22 mouse cellular contexts compared by ENCODE assay signal in genomic region chr11:96171601-96172000, GRCm38 (mm10). TPM values are rescaled to one million over a fixed set of nuclear protein-coding genes. Genes with fewer than 3 reads are reported as not detected.
DNase-seq lines count a peak whose midpoint lies in the region; ATAC-seq lines count a peak whose summit lies in the region.
"Had no signal": no experiment of that assay in that cellular context is flagged by ENCODE, and none has a peak within 500 bp of the region (broad histone marks: within the 10 kb centered on the region; RNA-seq: fewer than 3 reads in every experiment).

No protein-coding gene starts in this region.

- no peak overlapping the region for H3K9ac ChIP-seq in hindbrain, embryonic 11.5 days (ENCODE audit: low read depth, low read length)
- no peak overlapping the region for H3K9ac ChIP-seq in hindbrain, embryonic 12.5 days
- no peak overlapping the region for H3K9ac ChIP-seq in limb, embryonic 11.5 days (ENCODE audit: low read length)
- no peak overlapping the region for H3K9ac ChIP-seq in midbrain, embryonic 11.5 days (ENCODE audit: low read length)
- no peak overlapping the region for H3K9ac ChIP-seq in midbrain, embryonic 15.5 days

- ATAC-seq in hindbrain, embryonic 11.5 days (ENCODE audit: low FRiP score), result no peak
- no peak for ATAC-seq in hindbrain, embryonic 12.5 days (ENCODE audit: low FRiP score)
- ATAC-seq in limb, embryonic 11.5 days (ENCODE audit: insufficient number of reproducible peaks, low FRiP score, low TSS enrichment, low read depth), result no peak
- ATAC-seq in midbrain, embryonic 11.5 days (ENCODE audit: low FRiP score), result no peak
- no peak for ATAC-seq in midbrain, embryonic 15.5 days (replicated peaks)
- ATAC-seq: activated CD4-positive, CD25-positive, alpha-beta regulatory T cell, adult 4 months; CD4-positive, CD25-positive, alpha-beta regulatory T cell, adult 4 months; Patski had no signal

- H3K4me2 ChIP-seq in hindbrain, embryonic 11.5 days (replicated peaks; ENCODE audit: low read depth, low read length), result no peak overlapping the region
- no peak overlapping the region for H3K4me2 ChIP-seq in hindbrain, embryonic 12.5 days (replicated peaks)
- no peak overlapping the region for H3K4me2 ChIP-seq in limb, embryonic 11.5 days (ENCODE audit: low read depth, severe bottlenecking)
- no peak overlapping the region for H3K4me2 ChIP-seq in midbrain, embryonic 11.5 days
- H3K4me2 ChIP-seq in midbrain, embryonic 15.5 days, result no peak overlapping the region

- peaks cover 93% of the 10 kb centered on the region for H3K27me3 ChIP-seq in hindbrain, embryonic 11.5 days (ENCODE audit: control insufficient read depth, insufficient read depth, low read length)
- H3K27me3 ChIP-seq in hindbrain, embryonic 12.5 days, result peaks cover 100% of the 10 kb centered on the region
- peaks cover 96% of the 10 kb centered on the region for H3K27me3 ChIP-seq in limb, embryonic 11.5 days (ENCODE audit: control insufficient read depth, insufficient read depth, low read length)
- H3K27me3 ChIP-seq in limb, embryonic 10.5 days (ENCODE audit: low read depth, poor library complexity, severe bottlenecking), result peaks cover 100% of the 10 kb centered on the region
- peaks cover 98% of the 10 kb centered on the region for H3K27me3 ChIP-seq in midbrain, embryonic 11.5 days (ENCODE audit: control insufficient read depth, insufficient read depth, low read length)
- H3K27me3 ChIP-seq in midbrain, embryonic 15.5 days (replicated peaks), result peaks cover 99% of the 10 kb centered on the region

- H3K9me3 ChIP-seq in hindbrain, embryonic 11.5 days (ENCODE audit: control insufficient read depth, low read length), result no peaks in the 10 kb centered on the region
- no peaks in the 10 kb centered on the region for H3K9me3 ChIP-seq in hindbrain, embryonic 12.5 days (replicated peaks)
- no peaks in the 10 kb centered on the region for H3K9me3 ChIP-seq in limb, embryonic 11.5 days (ENCODE audit: control insufficient read depth, low read length)
- H3K9me3 ChIP-seq in limb, embryonic 10.5 days (replicated peaks), result no peaks in the 10 kb centered on the region
- H3K9me3 ChIP-seq in midbrain, embryonic 11.5 days (ENCODE audit: control insufficient read depth, low read length), result no peaks in the 10 kb centered on the region
- no peaks in the 10 kb centered on the region for H3K9me3 ChIP-seq in midbrain, embryonic 15.5 days
- H3K9me3 ChIP-seq: G1E had no signal

- peak; percentile 17 for DNase-seq in embryo, embryonic 10.5 days (ENCODE audit: low spot score)
- DNase-seq in embryo, embryonic 11 days, result no peak
- DNase-seq in hindbrain, embryonic 11.5 days (ENCODE audit: low spot score), result peak; percentile 39
- DNase-seq in limb, embryonic 11.5 days (ENCODE audit: low spot score), result peak; percentile 34
- no peak for DNase-seq in limb, embryonic 10.5 days (ENCODE audit: low spot score)
- DNase-seq in midbrain, embryonic 11.5 days (ENCODE audit: low spot score, missing footprints), result peak; percentile 92
- DNase-seq: adrenal gland, adult 2 months; adrenal gland, adult 8-10 months; adrenal gland, postnatal 10 days; adrenal gland, postnatal 14 days; adrenal gland, postnatal 25 days; adrenal gland, postnatal 36 days; B cell, adult 2 months; cerebellum, adult 11 months; cerebellum, adult 11-12 months had no signal

- no peak overlapping the region for H3K27ac ChIP-seq in hindbrain, embryonic 11.5 days (ENCODE audit: low read depth, low read length)
- no peak overlapping the region for H3K27ac ChIP-seq in hindbrain, embryonic 12.5 days
- no peak overlapping the region for H3K27ac ChIP-seq in limb, embryonic 11.5 days (replicated peaks; ENCODE audit: low read depth, low read length)
- no peak overlapping the region for H3K27ac ChIP-seq in limb, embryonic 10.5 days
- H3K27ac ChIP-seq in midbrain, embryonic 11.5 days (ENCODE audit: low read depth, low read length), result no peak overlapping the region
- no peak overlapping the region for H3K27ac ChIP-seq in midbrain, embryonic 15.5 days

- no peaks in the 10 kb centered on the region for H3K4me1 ChIP-seq in hindbrain, embryonic 11.5 days (replicated peaks; ENCODE audit: control insufficient read depth, insufficient read depth, low read length)
- H3K4me1 ChIP-seq in hindbrain, embryonic 12.5 days, result no peaks in the 10 kb centered on the region
- 0 out of 2 replicates have a peak, but pooled peaks cover 4% of the 10 kb centered on the region for H3K4me1 ChIP-seq in limb, embryonic 11.5 days (ENCODE audit: control insufficient read depth, insufficient read depth, low read length)
- peaks cover 15% of the 10 kb centered on the region for H3K4me1 ChIP-seq in limb, embryonic 10.5 days
- H3K4me1 ChIP-seq in midbrain, embryonic 11.5 days (ENCODE audit: control insufficient read depth, insufficient read depth, low read length), result no peaks in the 10 kb centered on the region; the same call in 1 of the 2 replicates
- no peaks in the 10 kb centered on the region for H3K4me1 ChIP-seq in midbrain, embryonic 15.5 days

- WGBS in hindbrain, embryonic 11.5 days, result 7% methylated on average over 3 of the region's 3 CpGs
- WGBS in hindbrain, embryonic 12.5 days, result 5% methylated on average over 3 of the region's 3 CpGs
- WGBS in limb, embryonic 11.5 days, result 5% methylated on average over 3 of the region's 3 CpGs
- WGBS in limb, embryonic 10.5 days, result 7% methylated on average over 3 of the region's 3 CpGs
- WGBS in midbrain, embryonic 11.5 days, result 0% methylated on average over 3 of the region's 3 CpGs
- 5% methylated on average over 3 of the region's 3 CpGs for WGBS in midbrain, embryonic 15.5 days

- H3K36me3 ChIP-seq in hindbrain, embryonic 11.5 days (ENCODE audit: control insufficient read depth, insufficient read depth, low read length), result no peaks in the 10 kb centered on the region
- H3K36me3 ChIP-seq in hindbrain, embryonic 12.5 days, result no peaks in the 10 kb centered on the region
- H3K36me3 ChIP-seq in limb, embryonic 11.5 days (ENCODE audit: control insufficient read depth, insufficient read depth, low read length), result no peaks in the 10 kb centered on the region
- H3K36me3 ChIP-seq in limb, embryonic 10.5 days, result no peaks in the 10 kb centered on the region
- H3K36me3 ChIP-seq in midbrain, embryonic 11.5 days (ENCODE audit: control insufficient read depth, insufficient read depth, low read length), result no peaks in the 10 kb centered on the region
- H3K36me3 ChIP-seq in midbrain, embryonic 15.5 days (replicated peaks), result no peaks in the 10 kb centered on the region
- H3K36me3 ChIP-seq: G1E had no signal

- H3K4me3 ChIP-seq in hindbrain, embryonic 11.5 days (ENCODE audit: low read depth, low read length), result no peak overlapping the region
- no peak overlapping the region for H3K4me3 ChIP-seq in hindbrain, embryonic 12.5 days
- no peak overlapping the region for H3K4me3 ChIP-seq in limb, embryonic 11.5 days (ENCODE audit: low read depth, low read length)
- H3K4me3 ChIP-seq in limb, embryonic 10.5 days, result no peak overlapping the region
- no peak overlapping the region for H3K4me3 ChIP-seq in midbrain, embryonic 11.5 days (ENCODE audit: low read depth, low read length)
- H3K4me3 ChIP-seq in midbrain, embryonic 15.5 days, result no peak overlapping the region

RNA-seq across cellular contexts. Expression of gene Hoxb13, which starts 22.5 kb away (rescaled TPM):
- polyA plus RNA-seq in hindbrain, embryonic 11.5 days (2014; fragmentation: Nextera tagmentation; extraction: Ambion mirVana), result not detected in 2 replicates
- polyA plus RNA-seq in hindbrain, embryonic 12.5 days (2016; fragmentation: Nextera tagmentation; extraction: Ambion mirVana), result not detected in 2 replicates
- 0.09 TPM in 1 of 2 replicates, not detected in the other for polyA plus RNA-seq in limb, embryonic 11.5 days (2014; fragmentation: Nextera tagmentation; extraction: Ambion mirVana)
- polyA plus RNA-seq in limb, embryonic 10.5 days (2016; fragmentation: Nextera tagmentation; extraction: Ambion mirVana), result not detected in 2 replicates
- polyA plus RNA-seq in midbrain, embryonic 11.5 days (2014; fragmentation: Nextera tagmentation; extraction: Ambion mirVana), result not detected in 2 replicates
- polyA plus RNA-seq in midbrain, embryonic 15.5 days (2015; fragmentation: Nextera tagmentation; extraction: Ambion mirVana), result not detected in 2 replicates
- polyA plus RNA-seq: activated CD4-positive, CD25-positive, alpha-beta regulatory T cell, adult 4 months; adrenal gland, adult 2 months; brain, embryonic 14.5 days; CD4-positive, CD25-positive, alpha-beta regulatory T cell, adult 4 months had no signal

RNA-seq across cellular contexts. Expression of gene Ttll6, which starts 38.0 kb away (rescaled TPM):
- polyA plus RNA-seq in hindbrain, embryonic 11.5 days (2014; fragmentation: Nextera tagmentation; extraction: Ambion mirVana), result 0.07 and 0.12 TPM in 2 replicates
- 0.13 and 0.15 TPM in 2 replicates for polyA plus RNA-seq in hindbrain, embryonic 12.5 days (2016; fragmentation: Nextera tagmentation; extraction: Ambion mirVana)
- polyA plus RNA-seq in limb, embryonic 11.5 days (2014; fragmentation: Nextera tagmentation; extraction: Ambion mirVana), result 0.04 TPM in 1 of 2 replicates, not detected in the other
- polyA plus RNA-seq in limb, embryonic 10.5 days (2016; fragmentation: Nextera tagmentation; extraction: Ambion mirVana), result not detected in 2 replicates
- not detected in 2 replicates for polyA plus RNA-seq in midbrain, embryonic 11.5 days (2014; fragmentation: Nextera tagmentation; extraction: Ambion mirVana)
- 0.14 and 0.26 TPM in 2 replicates for polyA plus RNA-seq in midbrain, embryonic 15.5 days (2015; fragmentation: Nextera tagmentation; extraction: Ambion mirVana)
- polyA plus RNA-seq: adrenal gland, adult 2 months; CD4-positive, CD25-positive, alpha-beta regulatory T cell, adult 4 months; G1E had no signal

RNA-seq across cellular contexts. Expression of gene Calcoco2, which starts 59.8 kb away (rescaled TPM):
- polyA plus RNA-seq in hindbrain, embryonic 11.5 days (2014; fragmentation: Nextera tagmentation; extraction: Ambion mirVana), result 0.17 TPM in 1 of 2 replicates, not detected in the other
- polyA plus RNA-seq in hindbrain, embryonic 12.5 days (2016; fragmentation: Nextera tagmentation; extraction: Ambion mirVana), result 0.15 TPM in 1 of 2 replicates, not detected in the other
- polyA plus RNA-seq in limb, embryonic 11.5 days (2014; fragmentation: Nextera tagmentation; extraction: Ambion mirVana), result not detected in 2 replicates
- not detected in 2 replicates for polyA plus RNA-seq in limb, embryonic 10.5 days (2016; fragmentation: Nextera tagmentation; extraction: Ambion mirVana)
- polyA plus RNA-seq in midbrain, embryonic 11.5 days (2014; fragmentation: Nextera tagmentation; extraction: Ambion mirVana), result not detected in 2 replicates
- not detected in 2 replicates for polyA plus RNA-seq in midbrain, embryonic 15.5 days (2015; fragmentation: Nextera tagmentation; extraction: Ambion mirVana)
- polyA plus RNA-seq: activated CD4-positive, CD25-positive, alpha-beta regulatory T cell, adult 4 months; adrenal gland, adult 2 months; brain, embryonic 14.5 days; CD4-positive, CD25-positive, alpha-beta regulatory T cell, adult 4 months; G1E; Patski had no signal

Comparison
In these comparisons a context has a peak if more than half of its experiments do, and no peak if none do; other contexts are left out.
1. DNase-seq: peak in embryo, embryonic 10.5 days (single experiment), hindbrain, embryonic 11.5 days (single experiment), limb, embryonic 11.5 days (single experiment) and midbrain, embryonic 11.5 days (single experiment); none in embryo, embryonic 11 days (single experiment) and limb, embryonic 10.5 days (single experiment).